Mouse (Mus musculus): ENCODE measurements at regions not wholly inside any gene's neighbourhood (a gene's known extent, or its start where the extent isn't known, plus 50 kb on each side); places are given as distances from the start of the nearest gene placed in this dataset.
"Not testable (repeated sequence)": the region's sequence is repeated elsewhere in the genome, so short reads cannot be mapped to it uniquely, and the experiment has no call there.

DNA sequence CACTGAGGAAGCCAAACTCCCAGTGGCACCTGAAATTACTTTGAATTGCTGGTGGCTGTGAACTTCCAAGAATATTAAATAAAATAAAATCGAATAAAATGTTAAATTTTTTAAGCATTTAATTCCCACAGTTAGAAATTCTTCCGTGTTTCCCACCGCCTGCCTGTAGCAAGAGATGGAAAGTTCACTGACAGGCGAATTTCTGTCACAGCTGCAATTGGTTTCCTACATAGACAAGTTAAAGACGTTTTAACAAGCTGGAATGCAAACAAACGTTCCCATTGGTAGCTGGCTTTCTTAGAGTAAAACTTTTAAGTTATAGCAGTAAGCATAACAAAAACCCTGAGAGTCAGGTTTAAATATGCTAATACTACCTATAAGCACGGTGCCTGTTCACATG, 95.0 kb downstream of the Pou4f1 start:
- no peaks in the 10 kb centered on the region for H3K36me3 ChIP-seq (ENCODE audit: control insufficient read depth, insufficient read depth, low read length)
- H3K27ac ChIP-seq (replicated peaks; ENCODE audit: insufficient read depth, low read depth, low read length) = no peak overlapping the region
- DNase-seq (ENCODE audit: extremely low read depth, low read depth, low spot score) = no peak
- no peaks in the 10 kb centered on the region for H3K79me2 ChIP-seq (ENCODE audit: control insufficient read depth, insufficient read depth, low read length)
- no peak for TF ChIP-seq CTCF (IDR thresholded peaks at IDR 0.05; ENCODE audit: low read depth, low read length)
- no peak for TF ChIP-seq POLR2A (IDR thresholded peaks at IDR 0.05; ENCODE audit: extremely low read depth, insufficient read depth, low read length)
- no peaks in the 10 kb centered on the region for H3K27me3 ChIP-seq (ENCODE audit: control insufficient read depth, insufficient read depth, low read length)
- no peaks in the 10 kb centered on the region for H3K4me1 ChIP-seq (ENCODE audit: control insufficient read depth, insufficient read depth, low read length)
- H3K4me3 ChIP-seq (ENCODE audit: insufficient read depth, low read depth, low read length) = no peak overlapping the region
- 69% methylated on average over 7 of the region's 7 CpGs for WGBS
- H3K9ac ChIP-seq (ENCODE audit: low read depth, low read length) = no peak overlapping the region

DNA sequence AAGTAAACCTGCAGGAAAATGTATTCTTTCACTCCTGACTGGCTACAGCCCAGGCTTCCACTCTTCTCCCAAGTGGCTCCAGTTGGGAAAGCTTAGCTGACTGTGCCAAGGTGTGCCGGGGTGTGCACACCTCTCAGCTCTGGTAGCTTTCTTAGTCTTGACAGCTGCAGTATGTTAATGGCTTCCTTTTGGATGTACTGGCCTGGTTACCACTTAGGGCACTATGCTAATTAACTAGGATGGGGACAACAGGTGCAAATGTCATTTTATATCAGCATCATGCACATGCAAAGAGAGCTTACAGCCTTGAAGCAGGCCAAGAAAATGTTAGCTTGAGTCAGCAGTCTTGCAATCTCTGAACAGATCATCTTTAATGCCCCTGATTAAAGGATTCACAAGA, 111.2 kb downstream of the Pou4f1 start:
- no peak overlapping the region for H3K27ac ChIP-seq (replicated peaks; ENCODE audit: insufficient read depth, low read depth, low read length)
- H3K27me3 ChIP-seq (ENCODE audit: control insufficient read depth, insufficient read depth, low read length) = no peaks in the 10 kb centered on the region
- H3K4me1 ChIP-seq (ENCODE audit: control insufficient read depth, insufficient read depth, low read length) = peaks cover 2% of the 10 kb centered on the region; the same call in 1 of the 2 replicates
- 84% methylated on average over 1 of the region's 1 CpGs for WGBS
- TF ChIP-seq CTCF (IDR thresholded peaks at IDR 0.05; ENCODE audit: low read depth, low read length) = no peak
- TF ChIP-seq POLR2A (IDR thresholded peaks at IDR 0.05; ENCODE audit: extremely low read depth, insufficient read depth, low read length) = no peak
- no peak for DNase-seq (ENCODE audit: extremely low read depth, low read depth, low spot score)
- H3K36me3 ChIP-seq (ENCODE audit: control insufficient read depth, insufficient read depth, low read length) = no peaks in the 10 kb centered on the region
- H3K4me3 ChIP-seq (ENCODE audit: insufficient read depth, low read depth, low read length) = no peak overlapping the region
- H3K79me2 ChIP-seq (ENCODE audit: control insufficient read depth, insufficient read depth, low read length) = no peaks in the 10 kb centered on the region
- H3K9ac ChIP-seq (ENCODE audit: low read depth, low read length) = no peak overlapping the region

DNA sequence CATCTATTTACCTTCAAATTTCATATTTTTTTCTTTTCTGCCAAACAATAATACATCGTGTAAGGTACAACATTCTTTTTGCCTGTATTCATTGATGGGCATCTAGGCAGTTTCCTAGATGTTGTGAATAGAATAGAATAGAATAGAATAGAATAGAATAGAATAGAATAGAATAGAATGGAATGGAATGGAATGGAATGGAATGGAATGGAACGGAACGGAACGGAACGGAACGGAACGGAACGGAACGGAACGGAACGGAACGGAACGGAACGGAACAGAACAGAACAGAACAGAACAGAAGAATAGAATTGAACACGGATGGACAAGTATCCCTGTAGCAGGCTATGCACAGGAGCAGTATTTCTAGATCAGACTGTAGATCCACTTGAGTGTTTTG, 131.0 kb downstream of the Pou4f1 start:
- H3K9ac ChIP-seq (ENCODE audit: low read depth, low read length); H3K27ac ChIP-seq (replicated peaks; ENCODE audit: insufficient read depth, low read depth, low read length); H3K4me1 ChIP-seq (ENCODE audit: control insufficient read depth, insufficient read depth, low read length); H3K27me3 ChIP-seq (ENCODE audit: control insufficient read depth, insufficient read depth, low read length); H3K36me3 ChIP-seq (ENCODE audit: control insufficient read depth, insufficient read depth, low read length); H3K79me2 ChIP-seq (ENCODE audit: control insufficient read depth, insufficient read depth, low read length); H3K4me3 ChIP-seq (ENCODE audit: insufficient read depth, low read depth, low read length): not testable (repeated sequence)
- 93% methylated on average over 15 of the region's 15 CpGs for WGBS
- peak; percentile 7 for DNase-seq (ENCODE audit: extremely low read depth, low read depth, low spot score)

DNA sequence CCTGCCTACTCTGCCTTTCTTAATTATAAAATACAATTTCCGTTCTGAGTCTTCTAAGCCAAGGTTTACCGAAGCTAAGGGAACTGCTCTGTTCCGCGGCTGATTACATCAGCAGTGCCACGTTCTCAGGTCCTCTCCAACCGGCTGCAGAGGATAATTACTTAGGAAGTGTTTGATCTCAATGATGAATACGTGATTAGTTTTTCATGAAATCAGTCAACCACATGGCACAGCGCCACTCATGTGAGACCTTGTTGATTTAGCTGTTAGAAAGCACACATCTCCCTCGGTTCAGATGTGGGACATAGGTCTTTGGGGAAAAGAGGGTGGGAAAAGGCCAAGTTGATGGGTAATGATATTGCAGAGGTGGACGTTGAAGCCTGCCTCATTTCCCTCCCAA, 141.7 kb downstream of the Pou4f1 start:
- DNase-seq (ENCODE audit: extremely low read depth, low read depth, low spot score) = no peak
- no peaks in the 10 kb centered on the region for H3K27me3 ChIP-seq (ENCODE audit: control insufficient read depth, insufficient read depth, low read length)
- TF ChIP-seq POLR2A (IDR thresholded peaks at IDR 0.05; ENCODE audit: extremely low read depth, insufficient read depth, low read length) (no peak), CTCF (IDR thresholded peaks at IDR 0.05; ENCODE audit: low read depth, low read length) (no peak)
- no peak overlapping the region for H3K27ac ChIP-seq (replicated peaks; ENCODE audit: insufficient read depth, low read depth, low read length)
- H3K4me3 ChIP-seq (ENCODE audit: insufficient read depth, low read depth, low read length) = no peak overlapping the region
- H3K36me3 ChIP-seq (ENCODE audit: control insufficient read depth, insufficient read depth, low read length) = no peaks in the 10 kb centered on the region
- H3K79me2 ChIP-seq (ENCODE audit: control insufficient read depth, insufficient read depth, low read length) = no peaks in the 10 kb centered on the region
- no peak overlapping the region for H3K9ac ChIP-seq (ENCODE audit: low read depth, low read length)
- WGBS = 70% methylated on average over 10 of the region's 10 CpGs
- no peaks in the 10 kb centered on the region for H3K4me1 ChIP-seq (ENCODE audit: control insufficient read depth, insufficient read depth, low read length)

DNA sequence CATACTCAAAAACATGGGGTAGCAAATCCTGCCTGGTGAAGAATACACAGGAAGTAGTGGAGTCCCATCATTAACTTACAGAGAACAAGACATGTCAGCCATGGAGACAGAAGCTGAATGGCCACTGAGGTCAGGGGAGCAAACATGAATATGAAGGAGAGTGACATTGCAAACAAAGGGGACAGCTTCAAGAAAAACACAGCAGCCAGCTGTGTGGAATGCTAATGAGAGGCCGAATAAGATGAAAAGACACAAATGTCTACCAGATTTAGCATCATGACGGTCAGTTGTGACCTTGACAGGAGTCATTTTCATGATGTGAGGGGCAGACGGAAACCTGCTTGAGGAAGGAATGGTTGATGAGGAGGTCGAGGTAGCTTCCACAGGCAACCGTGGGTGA, 167.7 kb downstream of the Pou4f1 start:
- 72% methylated on average over 5 of the region's 5 CpGs for WGBS
- no peak for DNase-seq (ENCODE audit: extremely low read depth, low read depth, low spot score)
- H3K4me1 ChIP-seq (ENCODE audit: control insufficient read depth, insufficient read depth, low read length) = no peaks in the 10 kb centered on the region
- TF ChIP-seq POLR2A (IDR thresholded peaks at IDR 0.05; ENCODE audit: extremely low read depth, insufficient read depth, low read length) = no peak
- TF ChIP-seq CTCF (IDR thresholded peaks at IDR 0.05; ENCODE audit: low read depth, low read length) = no peak
- no peaks in the 10 kb centered on the region for H3K27me3 ChIP-seq (ENCODE audit: control insufficient read depth, insufficient read depth, low read length)
- H3K36me3 ChIP-seq (ENCODE audit: control insufficient read depth, insufficient read depth, low read length) = no peaks in the 10 kb centered on the region
- no peak overlapping the region for H3K9ac ChIP-seq (ENCODE audit: low read depth, low read length)
- no peak overlapping the region for H3K4me3 ChIP-seq (ENCODE audit: insufficient read depth, low read depth, low read length)
- no peak overlapping the region for H3K27ac ChIP-seq (replicated peaks; ENCODE audit: insufficient read depth, low read depth, low read length)
- H3K79me2 ChIP-seq (ENCODE audit: control insufficient read depth, insufficient read depth, low read length) = no peaks in the 10 kb centered on the region

DNA sequence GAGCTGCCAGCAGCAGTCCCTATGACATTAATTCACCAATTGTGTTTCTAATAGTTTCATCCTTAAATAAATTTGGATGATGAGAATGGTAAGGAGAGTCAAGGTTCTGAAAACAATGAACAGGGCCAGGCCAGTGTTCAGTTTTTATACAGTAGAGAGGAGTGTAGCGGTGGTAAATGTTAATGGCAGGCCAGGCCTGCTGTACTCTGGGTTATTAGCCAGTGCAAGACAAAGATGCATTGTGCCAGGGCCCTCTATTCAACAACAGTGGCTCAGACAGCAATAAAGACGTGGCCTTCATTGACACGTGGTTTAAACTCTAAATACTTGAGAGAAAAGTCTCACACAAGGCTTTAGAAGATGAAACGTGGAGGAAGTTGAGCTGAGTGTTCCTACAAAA, 169.5 kb downstream of the Pou4f1 start:
- WGBS = 61% methylated on average over 4 of the region's 4 CpGs
- no peak for TF ChIP-seq CTCF (IDR thresholded peaks at IDR 0.05; ENCODE audit: low read depth, low read length)
- TF ChIP-seq POLR2A (IDR thresholded peaks at IDR 0.05; ENCODE audit: extremely low read depth, insufficient read depth, low read length) = no peak

More for the DNA sequence above, 169.5 kb downstream of the Pou4f1 start:
- no peaks in the 10 kb centered on the region for H3K36me3 ChIP-seq (ENCODE audit: control insufficient read depth, insufficient read depth, low read length)
- H3K4me1 ChIP-seq (ENCODE audit: control insufficient read depth, insufficient read depth, low read length) = no peaks in the 10 kb centered on the region
- no peak overlapping the region for H3K4me3 ChIP-seq (ENCODE audit: insufficient read depth, low read depth, low read length)
- H3K27ac ChIP-seq (replicated peaks; ENCODE audit: insufficient read depth, low read depth, low read length) = no peak overlapping the region
- no peak overlapping the region for H3K9ac ChIP-seq (ENCODE audit: low read depth, low read length)
- no peak for DNase-seq (ENCODE audit: extremely low read depth, low read depth, low spot score)
- no peaks in the 10 kb centered on the region for H3K27me3 ChIP-seq (ENCODE audit: control insufficient read depth, insufficient read depth, low read length)
- H3K79me2 ChIP-seq (ENCODE audit: control insufficient read depth, insufficient read depth, low read length) = no peaks in the 10 kb centered on the region

Measured in liver, adult 2 months (tissue).